Mouse (Mus musculus): ENCODE data around the gene Asic2. TPM values are rescaled to one million over a fixed set of nuclear protein-coding genes. Genes with fewer than 3 reads are reported as not detected.
A peak's percentile ranks its signal among the peaks of the same experiment; 100 is the strongest.

The Asic2 gene
- total RNA-seq, 2 experiments from 2014 or later = 0.10 TPM; not detected in 1

- no peak for DNase-seq (ENCODE audit: low spot score in 2 of 2)
Measured at GRCm38 (mm10) chr11:81474121-81474520, 494.1 kb downstream of the Asic2 start.

- DNase-seq (ENCODE audit: low spot score in 2 of 2) = no peak
Measured at GRCm38 (mm10) chr11:81462199-81462598, 506.1 kb downstream of the Asic2 start.

GRCm38 (mm10) chr11:81461748-81462147 lies 506.5 kb downstream of the Asic2 start:
- DNase-seq (ENCODE audit: low spot score in 2 of 2) = no peak

- DNase-seq (ENCODE audit: low spot score in 2 of 2) = no peak
Measured at GRCm38 (mm10) chr11:81454921-81455320, 513.3 kb downstream of the Asic2 start.

DNA sequence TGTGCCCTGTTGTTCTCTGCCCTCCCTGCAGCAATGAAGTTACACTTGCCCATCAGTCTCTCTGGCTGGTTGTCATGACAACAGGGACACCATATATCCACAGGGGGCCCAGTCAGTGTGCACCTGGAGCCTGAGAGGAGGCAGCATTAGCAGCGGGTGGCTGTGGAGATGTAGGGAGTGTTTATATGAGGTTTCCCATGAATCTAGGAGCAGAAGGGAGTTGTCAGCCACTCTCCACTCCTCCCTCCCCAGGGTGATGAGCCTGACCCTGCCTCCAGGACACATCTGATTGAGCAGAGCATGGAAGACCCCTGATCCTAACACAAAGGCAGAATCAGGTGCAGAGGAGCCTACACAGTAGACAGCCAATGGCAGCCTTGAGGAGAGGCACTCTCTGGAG lies 514.1 kb downstream of the Asic2 start:
- DNase-seq (ENCODE audit: low spot score in 2 of 2) = no peak

- DNase-seq (ENCODE audit: low spot score in 2 of 2) = no peak
Measured at GRCm38 (mm10) chr11:81449271-81449705, 519.0 kb downstream of the Asic2 start.

- DNase-seq (ENCODE audit: low spot score in 2 of 2) = no peak
Measured at GRCm38 (mm10) chr11:81446347-81446746, 521.9 kb downstream of the Asic2 start.

- no peak for DNase-seq (ENCODE audit: low spot score in 2 of 2)
Measured at GRCm38 (mm10) chr11:81426857-81427256, 541.4 kb downstream of the Asic2 start.

DNA sequence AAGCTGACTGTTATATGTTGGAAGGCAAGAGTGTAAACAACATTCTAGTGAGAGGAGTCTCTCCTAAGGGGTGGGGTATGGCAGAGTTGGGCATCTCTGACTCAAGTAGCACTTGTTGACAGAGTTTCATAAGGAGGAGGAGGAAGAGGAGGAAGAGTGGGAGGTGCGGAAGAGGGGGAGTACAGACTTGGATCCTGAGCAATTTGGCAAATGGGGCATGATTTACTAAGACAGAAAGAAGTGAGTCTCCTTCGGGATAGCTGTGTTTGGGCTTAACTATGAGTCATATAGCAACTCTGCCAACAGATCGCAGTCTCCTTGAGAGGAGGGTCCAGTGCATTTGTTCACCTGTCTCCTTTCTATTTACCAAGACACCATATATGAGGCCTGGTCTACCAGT lies 549.1 kb downstream of the Asic2 start:
- no peak for DNase-seq (ENCODE audit: low spot score in 2 of 2)

DNA sequence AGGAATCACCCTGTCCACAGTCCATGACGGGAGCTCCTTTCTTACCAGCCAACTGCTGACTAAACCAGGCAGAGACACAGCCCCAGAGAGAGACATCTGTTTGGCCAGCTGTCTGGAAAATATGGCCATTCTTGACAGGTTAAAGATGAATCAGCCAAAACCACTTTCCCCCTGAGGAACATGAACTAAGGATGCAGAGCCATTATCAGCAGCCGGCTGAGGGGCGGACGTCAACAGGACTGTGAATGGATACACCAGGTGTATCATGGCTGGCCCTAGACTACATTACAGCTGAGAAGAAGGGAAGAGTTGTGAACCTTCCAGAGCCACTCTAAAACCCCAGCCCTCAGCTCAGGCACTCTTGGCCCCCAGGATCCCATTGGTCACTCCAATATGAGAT lies 550.2 kb downstream of the Asic2 start:
- no peak for DNase-seq (ENCODE audit: low spot score in 2 of 2)

DNA sequence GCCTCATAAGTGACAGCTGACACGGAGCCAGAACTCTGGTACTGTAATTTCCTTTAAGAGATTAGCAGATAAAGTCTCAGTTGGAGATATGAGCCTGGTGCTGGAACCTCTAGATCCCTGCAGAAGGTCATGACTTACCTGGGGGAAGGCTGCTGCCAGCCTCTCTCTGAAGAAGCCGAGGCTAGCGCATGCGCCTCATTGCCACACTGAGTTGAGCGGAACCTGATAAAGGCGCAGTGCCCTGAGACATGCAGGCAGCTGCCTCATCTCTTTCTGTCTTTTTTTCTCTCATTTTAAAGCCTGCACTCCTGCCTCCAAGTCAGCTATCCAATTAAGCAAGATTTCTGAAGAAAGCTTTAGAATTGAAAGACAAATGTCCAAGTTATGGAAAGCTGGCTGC lies 551.9 kb downstream of the Asic2 start:
- no peak for DNase-seq (ENCODE audit: low spot score in 2 of 2)

GRCm38 (mm10) chr11:81414596-81414995 lies 553.7 kb downstream of the Asic2 start:
- DNase-seq (ENCODE audit: low spot score in 2 of 2) = no peak

GRCm38 (mm10) chr11:81411251-81411650 lies 557.0 kb downstream of the Asic2 start:
- DNase-seq (ENCODE audit: low spot score in 2 of 2) = no peak

- DNase-seq (ENCODE audit: low spot score in 2 of 2) = no peak
Measured at GRCm38 (mm10) chr11:81405951-81406350, 562.3 kb downstream of the Asic2 start.

DNA sequence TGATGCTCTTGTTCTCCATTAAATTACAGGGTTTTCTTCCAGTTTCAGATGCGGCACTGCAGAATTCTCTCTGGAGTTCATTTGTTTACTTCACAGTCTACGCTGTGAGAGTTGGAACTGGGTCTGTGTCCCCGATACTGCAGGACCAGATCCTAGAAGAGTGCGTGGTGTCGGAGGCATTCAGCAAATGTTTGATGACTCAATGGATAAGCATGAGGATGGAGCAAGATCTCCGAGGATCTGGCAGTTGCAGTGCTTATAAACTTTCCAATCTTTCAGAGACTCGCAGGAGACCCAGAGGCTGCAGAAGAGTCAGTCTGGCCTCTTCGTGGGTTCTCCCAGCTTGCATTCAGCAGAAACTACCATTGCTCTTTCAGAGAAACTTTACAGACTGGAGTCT lies 566.0 kb downstream of the Asic2 start:
- DNase-seq (ENCODE audit: low spot score in 2 of 2) = no peak

DNA sequence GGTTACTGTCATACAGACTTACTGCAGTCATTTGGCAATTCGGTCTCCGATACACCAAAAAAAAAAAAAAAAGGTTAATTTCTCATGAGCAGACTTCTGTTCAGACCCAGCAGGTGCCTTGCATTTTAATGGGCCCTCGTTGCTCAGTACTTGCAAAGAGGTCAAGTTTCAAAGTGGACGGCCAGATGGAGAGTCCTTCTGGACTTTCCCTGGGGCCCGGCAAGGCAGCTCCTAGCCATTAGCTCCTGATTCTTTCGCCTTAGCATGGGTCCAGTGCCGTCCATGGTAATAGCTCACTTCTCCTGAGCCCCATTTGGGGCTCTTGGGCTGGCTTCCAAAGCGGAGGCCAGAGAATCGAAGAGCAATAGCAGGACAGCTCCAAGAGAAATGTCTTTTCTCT lies 575.4 kb downstream of the Asic2 start:
- no peak for DNase-seq (ENCODE audit: low spot score in 2 of 2)

- no peak for DNase-seq (ENCODE audit: low spot score in 2 of 2)
Measured at GRCm38 (mm10) chr11:81386185-81386584, 582.1 kb downstream of the Asic2 start.

DNA sequence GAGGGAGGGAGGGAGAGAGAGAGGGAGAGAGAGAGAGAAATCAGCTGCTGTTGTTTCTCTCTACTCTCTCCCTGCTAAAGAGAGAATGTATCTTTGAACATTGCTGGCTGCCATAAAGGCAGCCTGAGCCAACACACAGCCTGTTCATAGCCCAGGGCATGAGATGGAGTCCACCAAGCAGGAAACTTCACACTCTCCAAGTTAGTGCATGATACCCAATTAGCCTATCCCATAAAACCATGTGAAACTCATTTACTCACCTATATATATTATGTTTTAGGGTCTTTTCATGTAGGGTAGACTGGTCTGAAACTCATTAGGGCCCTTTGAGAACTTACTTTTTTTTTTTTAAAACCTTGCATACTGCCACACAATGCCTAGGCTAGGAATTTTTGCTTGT lies 582.7 kb downstream of the Asic2 start:
- DNase-seq (ENCODE audit: low spot score in 2 of 2) = no peak

- peak; percentile 17 to 25 for DNase-seq (ENCODE audit: low spot score in 2 of 2)
Measured at GRCm38 (mm10) chr11:81374841-81375240, 593.4 kb downstream of the Asic2 start.

DNA sequence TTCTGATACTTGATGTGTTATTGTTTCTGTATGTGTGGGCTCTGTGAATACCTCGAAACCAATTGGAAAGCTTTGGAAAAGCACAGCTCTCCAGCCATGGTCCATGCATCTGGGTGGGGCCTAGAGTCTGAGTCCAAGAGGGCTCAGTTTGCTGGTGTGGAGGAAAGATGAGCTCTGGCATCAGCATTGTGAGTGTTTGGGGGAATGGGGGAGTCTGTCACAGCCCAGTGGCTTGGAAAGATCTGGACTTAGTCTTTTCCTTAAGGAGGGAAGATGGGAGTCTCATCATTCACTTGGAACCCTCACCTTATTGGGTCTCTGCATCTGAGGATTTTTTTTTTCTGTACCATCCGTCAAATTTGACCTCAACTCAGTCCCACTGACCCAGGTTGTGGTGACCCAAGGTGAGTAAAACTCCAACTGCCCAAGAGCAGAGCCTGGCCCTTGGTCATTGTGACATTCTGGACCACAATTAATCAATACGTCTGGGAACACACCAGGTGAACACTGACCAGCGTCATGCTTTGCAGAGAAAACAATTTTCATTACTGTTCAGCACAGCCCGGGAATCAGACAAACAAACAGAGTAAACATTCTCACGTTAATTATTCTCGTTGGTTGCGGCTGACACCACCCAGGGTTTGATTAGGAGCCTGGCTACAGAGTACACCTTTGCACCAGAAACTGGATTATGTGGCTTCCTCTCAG lies 594.1 kb downstream of the Asic2 start:
- no peak for DNase-seq (ENCODE audit: low spot score in 2 of 2)

- DNase-seq (ENCODE audit: low spot score in 2 of 2) = no peak
Measured at GRCm38 (mm10) chr11:81371545-81371944, 596.7 kb downstream of the Asic2 start.

DNA sequence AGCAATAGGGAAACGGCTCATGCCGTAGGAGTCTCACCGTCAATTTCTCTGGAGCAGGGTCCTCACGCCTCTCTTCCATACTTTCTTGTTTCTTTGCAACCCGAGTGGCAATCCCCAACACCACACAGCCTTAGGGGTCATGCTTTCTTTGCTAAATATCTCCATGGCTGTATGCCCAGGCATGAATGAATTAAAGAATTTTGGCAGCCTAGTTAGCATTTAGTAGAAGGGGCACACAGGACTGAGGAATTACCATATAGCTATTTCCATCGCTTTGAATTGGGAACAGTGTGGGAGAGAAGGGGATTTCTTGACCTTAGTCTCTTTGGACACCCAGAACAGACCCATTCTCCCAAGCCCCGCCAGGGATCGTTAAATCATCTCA lies 597.8 kb downstream of the Asic2 start:
- DNase-seq (ENCODE audit: low spot score in 2 of 2) = no peak

Data from gastrocnemius, postnatal 4 days (tissue).